Mouse (Mus musculus) 3134 (cell line): ENCODE measurements around the gene Lypd6b.

Source experiments
- DNase-seq: peaks from one replicate; pipeline ENCODE4 v3.0.0-alpha.2; 2011; ENCODE audit warnings: low spot score; ENCODE audit not compliant: insufficient read length; ENCODE audit errors: extremely low read depth

The Lypd6b gene

DNA sequence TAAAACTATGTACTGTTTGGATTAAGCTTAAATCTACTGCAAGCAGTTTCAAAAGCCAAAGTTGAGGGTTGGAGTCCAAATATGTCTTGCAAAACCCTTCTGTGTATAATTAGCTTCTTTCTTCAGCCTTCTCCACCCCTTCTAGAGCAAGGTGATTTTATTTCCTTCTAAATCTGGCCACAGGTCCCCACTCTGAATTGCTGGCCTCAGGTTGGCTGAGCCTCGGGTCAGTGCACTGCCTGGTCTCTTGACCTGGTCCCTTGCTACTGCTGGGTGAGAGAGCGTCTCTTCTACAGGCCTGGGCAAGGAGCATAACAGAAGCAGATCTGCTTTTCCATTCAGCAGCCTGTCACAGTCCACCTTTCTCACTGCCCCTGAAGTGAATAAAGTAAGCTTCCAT is 18.6 kb upstream of the Lypd6b start:
- no peak for DNase-seq

DNA sequence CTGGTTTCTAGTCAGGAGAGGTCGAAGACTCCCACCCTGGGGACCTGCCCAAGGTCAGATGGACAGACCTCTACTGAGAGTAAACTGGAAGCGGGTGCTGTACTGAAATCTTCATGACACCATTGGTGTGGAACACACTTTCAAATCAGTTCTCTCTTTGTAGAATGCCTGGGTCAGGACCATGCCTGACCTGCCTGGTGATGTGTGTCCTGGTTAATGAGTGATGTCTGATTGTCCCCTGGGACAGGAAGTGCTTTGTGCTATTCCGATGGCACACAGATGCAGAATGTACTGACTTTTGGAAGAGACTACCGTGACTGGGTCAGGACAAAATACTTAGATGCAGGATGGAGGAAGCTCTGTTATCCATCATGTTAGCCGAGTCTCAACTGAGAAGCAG is 17.0 kb upstream of the Lypd6b start:
- DNase-seq, result no peak

DNA sequence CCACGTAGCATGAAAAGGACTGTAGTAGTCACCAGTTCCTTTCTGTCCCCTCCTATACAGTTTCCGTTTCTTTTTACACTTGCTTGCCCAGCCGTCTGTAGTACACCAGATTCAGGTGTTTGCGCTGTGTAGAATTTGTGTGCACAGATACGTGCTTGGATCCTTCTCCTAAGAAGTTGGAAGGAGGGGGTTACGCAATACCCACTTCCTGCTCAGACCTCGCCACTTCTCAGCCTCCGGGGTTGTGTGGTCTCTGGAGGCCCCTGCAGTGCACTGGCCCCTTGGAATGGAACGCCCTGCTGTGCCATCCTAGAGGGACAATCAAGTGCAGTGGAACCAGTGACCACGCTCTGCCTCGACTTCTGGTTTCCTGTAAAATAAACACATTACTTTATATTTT is 16.3 kb upstream of the Lypd6b start:
- no peak for DNase-seq

DNA sequence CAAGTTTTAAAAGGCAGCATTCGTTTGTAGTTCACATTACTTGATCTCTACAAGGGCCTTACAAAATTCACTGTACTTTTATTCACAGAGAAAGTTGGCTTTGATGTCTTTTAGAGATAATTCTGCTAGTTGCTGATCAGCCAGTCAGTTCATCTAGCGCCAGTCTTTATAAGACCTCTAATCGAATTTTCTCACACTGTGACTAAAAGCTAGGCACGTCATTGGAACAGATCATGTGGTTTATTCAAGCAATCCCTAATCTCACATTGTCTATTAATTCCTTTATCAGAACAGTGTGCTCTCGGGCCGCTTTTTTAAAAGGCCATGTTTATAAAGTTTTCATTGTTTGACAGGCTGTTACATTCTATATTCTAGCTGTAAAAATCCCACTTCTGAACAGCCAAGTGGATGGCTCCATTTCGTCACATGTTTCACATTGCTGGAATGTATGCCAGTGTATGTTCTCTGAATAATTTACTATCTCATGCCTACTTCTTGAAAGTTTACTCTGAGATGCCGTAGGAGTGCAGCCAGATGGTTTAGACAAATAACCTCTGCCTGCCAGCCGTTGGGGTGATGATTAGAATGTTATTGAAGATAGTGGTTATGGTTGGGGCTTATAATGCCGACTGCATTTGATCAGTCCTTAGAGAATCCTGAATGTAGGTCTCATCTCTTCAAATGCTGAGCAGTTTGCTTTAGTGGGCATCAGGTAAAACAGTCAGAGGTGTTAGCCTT is 14.1 kb upstream of the Lypd6b start:
- DNase-seq, result no peak

DNA sequence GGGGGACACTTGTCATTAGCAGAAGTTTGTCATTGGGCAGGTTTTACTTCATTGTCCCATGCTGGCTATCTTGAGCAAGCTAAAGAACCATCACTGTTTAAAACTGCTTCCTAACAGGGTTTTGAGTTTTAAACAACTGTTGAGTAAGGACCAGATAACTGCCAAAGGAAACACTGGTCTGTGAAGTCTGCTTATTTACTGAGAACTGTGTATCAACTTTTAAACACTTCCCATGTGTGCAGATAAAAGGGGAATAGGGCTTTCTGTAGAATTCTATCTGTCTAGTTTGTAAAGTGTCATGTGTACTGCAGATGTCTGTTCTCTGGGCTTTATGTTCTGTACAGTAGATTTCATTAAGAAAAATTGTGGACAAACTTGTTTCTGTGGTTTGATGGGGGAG is 13.3 kb upstream of the Lypd6b start:
- no peak for DNase-seq

DNA sequence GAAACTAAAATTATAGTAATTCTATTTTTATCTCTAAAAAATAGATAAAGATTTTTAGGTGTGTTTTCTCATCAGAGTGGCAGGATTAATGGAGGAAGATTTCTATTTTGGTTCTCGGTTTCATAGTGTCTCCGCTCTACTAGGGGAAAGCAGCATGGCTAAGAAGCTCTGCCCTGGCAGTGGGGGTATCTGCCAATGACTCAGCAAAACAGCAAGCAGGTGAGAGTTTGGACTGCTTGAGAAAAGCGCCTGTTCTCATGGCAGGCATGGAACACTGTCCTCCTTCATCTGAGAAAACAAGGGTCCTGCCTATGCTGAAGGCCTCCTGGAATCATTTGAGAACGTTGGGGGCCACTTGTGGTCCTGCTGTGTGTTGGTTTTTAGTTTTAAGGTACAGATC is 12.3 kb upstream of the Lypd6b start:
- no peak for DNase-seq

DNA sequence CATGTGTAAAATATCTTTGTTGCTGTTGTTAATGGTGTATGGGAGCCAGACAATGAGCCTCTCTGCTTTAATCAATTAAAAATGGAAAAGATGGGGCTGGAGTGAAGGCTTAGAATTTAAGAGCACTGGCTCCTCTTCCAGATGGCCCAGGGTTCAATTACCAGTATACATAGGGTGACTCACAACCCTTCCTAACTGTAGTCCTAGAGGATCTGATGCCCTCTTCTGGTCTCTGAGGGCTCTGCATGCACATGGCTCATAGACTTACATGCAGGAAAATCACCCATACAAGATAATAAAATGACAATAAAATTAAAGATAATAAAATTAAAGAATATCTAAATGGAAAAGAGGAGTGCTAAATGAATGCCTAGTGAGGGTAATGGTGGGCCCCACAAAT is 11.8 kb upstream of the Lypd6b start:
- DNase-seq, result no peak

DNA sequence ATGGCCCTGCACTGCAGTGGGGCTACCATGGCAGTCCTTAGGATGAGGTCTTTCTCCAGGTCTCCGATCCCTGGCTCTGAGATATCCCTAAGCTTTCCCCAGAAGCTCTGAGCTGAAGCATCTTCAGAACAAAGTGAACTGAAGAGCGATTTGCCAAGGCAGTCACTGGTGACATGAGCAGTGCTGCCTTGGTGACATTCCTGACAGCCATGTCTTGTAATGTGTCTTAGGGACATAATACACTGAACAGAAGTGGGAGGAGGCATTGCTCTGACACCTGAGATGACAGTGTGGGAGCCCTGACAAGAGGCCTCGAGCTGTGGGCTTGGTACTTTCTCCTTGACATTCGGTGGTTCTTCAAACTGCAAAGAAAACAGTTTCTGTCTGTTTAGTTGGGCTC is 11.1 kb upstream of the Lypd6b start:
- DNase-seq, result no peak

DNA sequence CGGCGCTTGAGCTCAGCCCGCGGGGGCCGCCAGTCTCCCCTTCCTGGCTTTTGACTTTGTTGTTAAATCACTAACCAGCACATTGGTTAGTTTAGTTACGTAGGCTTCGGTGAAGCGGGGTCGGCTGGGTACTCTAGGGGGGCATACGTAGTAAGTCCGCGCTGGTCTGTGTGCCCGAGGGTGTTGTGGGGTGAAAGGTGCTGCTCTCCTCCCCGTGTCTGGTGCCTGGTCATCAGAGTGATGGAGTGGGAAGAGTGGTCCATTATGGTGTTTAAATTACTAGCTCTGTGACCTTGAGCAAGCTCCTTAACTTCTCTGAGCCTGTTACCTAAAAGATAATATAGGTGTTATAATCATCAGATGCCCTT is 547 bp downstream of the Lypd6b start:
- DNase-seq, result no peak

DNA sequence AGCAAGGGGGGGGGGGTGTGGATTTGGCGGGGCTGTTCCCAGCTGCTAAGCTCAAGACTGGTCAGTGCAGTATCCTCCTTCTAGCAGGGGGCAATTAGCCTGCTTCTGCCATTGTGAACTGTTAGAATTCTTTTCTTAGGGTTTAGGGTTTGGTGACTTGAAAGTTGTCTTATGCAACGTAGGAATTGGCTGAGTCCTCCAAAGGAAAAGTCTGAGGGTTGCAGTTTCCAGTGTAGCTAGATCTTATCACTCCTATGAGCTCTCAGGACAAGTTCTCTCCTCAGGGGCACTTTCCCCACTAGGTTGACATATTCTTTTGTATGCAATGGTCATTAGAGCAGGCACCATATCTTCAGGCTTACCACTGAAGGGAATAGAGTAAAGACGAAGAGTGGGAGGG is 1.2 kb downstream of the Lypd6b start:
- no peak for DNase-seq

DNA sequence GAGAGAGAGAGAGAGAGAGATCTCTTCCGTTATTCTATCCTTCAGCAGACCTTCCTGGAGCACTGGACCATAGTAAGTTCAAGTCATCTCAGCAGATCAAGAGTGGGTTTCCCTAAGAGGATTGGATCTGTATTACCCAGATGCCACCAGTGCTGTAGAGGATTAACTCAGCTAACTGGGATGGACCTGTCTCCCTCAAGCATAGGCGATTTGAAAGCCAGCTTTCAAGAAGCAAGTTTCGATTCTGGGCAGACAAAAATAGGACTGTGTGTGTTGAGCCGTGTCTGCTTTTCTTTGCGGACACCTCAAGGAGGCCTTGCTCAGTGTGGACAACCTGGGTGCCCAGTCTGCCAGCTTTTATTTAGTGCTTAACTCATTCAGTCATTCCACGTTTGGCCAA is 1.6 kb downstream of the Lypd6b start:
- no peak for DNase-seq

DNA sequence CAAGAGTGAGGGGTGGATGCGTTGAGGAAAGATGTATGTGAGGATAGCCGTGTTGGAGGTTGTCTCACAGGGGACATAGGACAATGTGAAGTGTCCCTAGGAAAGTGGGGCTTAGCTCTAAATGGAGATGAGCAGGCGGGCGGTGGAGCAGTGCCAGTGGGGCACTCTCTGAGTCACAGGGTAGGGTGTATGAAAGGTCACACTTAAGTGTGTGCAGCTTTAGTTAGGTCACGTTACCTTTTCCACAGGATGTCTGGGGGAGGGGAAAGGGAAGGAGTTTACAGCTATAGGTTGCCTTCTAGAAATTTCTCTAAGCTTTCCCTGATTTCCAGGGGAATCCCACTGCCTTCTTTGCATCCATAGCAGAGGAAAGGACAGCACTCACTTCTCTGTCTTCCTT is 2.0 kb downstream of the Lypd6b start:
- DNase-seq, result no peak

DNA sequence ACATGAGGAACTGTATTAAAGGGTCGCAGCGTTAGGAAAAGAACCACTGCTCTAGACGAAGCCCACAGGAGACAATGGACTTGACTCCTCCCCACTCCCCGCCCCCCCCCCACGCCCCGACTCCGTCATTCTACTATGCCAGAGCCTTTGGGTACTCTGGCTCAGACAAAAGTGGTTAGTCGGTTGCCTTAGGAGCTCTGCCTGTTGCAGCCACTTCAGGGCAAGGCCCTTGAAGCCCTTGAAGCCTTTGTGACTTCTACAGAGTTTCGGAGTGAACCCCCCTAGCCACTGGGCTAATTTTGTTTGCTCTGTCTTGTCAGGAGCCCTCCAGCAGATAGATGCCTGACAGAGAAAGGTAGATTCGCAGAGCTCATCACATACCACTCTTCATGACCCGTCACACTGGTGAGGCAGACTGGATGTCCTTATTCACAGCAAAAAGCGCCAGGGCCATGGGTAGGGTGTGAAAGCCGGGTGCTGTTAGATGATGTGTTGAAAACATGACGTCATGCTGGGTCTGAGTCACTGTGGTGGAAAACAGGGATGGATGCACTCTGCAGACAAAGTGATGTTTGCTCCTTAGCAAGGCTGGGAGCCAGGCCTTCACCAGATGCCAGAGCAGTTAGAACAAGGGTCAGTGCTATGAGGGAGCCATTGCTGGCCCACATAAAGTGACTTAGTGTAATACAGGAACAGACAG is 10.1 kb downstream of the Lypd6b start:
- peak; percentile 28 for DNase-seq

DNA sequence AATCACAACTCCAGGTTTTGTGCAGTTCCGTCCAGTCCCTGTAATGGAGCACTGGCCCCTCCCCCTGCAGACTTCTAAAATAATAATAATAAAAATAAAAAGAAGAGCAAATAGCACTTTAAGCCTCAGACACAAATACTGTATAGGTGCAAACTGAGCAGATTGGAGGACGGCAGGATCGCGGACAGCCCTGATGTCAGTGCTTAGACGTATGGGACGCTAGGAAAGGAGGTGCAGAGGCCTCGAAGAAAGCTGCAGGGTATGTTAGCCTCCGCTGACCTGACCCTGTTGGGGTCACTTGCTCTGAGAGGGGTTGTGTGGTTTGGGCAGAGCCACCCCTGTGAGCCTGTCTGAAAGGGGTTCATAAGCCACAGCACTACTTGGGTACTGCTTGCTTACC is 17.0 kb downstream of the Lypd6b start:
- DNase-seq, result no peak

DNA sequence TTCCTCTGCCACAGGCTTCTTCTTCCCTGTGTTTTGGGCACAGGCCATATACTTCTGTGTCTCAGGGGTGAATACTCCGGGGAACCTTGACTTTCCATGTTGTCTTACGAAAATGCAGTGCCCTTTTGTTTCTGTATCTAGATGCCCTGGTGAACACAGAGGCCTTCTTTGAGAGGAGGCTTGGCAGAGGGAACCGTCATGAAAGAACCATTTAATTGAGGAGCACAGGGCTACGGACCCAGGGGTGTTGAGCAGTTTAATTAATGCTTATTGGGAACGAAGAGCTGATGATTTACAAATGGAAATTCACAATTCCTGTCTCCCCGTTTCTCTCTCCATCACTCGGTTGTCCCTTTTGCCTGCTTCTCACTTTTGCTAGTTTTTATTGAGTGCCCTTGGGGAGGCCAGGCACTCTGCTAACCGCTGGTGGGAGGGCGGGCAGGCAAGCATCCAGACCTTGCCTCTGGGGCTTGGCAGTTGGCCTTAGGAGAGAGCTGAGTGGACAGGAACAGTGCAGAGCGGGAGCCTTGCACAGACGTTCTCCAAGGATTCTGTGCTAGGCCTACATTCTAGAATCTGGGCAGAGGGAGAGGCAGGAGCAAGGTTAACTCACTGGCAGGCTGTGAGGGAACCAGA is 18.4 kb downstream of the Lypd6b start:
- peak; percentile 63 for DNase-seq

DNA sequence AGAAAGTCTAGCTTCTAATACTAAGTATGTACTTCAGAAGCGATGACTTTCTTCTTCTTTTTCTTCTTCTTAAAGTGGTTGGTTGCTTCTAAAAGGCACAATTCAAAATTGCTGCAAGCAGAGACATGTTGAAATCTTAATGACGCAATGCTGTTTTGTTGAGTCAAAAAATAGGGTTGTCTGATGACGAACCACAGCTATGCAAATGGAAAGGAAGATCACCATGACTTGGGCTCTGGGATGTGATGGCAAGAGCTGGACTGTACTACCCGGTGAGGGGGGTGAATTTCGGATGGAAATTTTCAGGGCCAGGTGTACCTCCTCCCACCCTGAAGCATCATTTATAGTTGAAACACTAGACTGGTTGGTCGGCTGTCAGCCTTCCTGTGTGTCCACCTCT is 22.0 kb downstream of the Lypd6b start:
- DNase-seq, result no peak

DNA sequence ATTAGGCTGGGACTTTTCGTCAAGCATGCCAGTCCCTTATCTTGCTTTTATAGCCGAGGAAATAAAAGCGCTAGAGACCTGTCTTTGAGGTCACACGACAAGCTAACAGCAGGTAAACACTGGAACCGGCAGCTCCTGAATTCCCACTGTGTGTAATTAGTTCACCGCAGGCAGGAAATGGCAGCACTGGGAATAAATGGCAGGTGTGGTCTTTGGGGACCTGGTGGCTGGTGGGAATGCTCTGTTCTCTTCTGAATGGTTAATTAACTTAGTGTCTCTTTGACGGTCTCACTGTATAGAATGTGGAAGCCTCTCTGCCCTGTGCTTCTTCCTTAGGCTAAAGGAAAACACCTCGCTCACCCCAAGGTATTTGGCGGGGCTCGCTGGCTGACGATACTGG is 23.9 kb downstream of the Lypd6b start:
- no peak for DNase-seq

DNA sequence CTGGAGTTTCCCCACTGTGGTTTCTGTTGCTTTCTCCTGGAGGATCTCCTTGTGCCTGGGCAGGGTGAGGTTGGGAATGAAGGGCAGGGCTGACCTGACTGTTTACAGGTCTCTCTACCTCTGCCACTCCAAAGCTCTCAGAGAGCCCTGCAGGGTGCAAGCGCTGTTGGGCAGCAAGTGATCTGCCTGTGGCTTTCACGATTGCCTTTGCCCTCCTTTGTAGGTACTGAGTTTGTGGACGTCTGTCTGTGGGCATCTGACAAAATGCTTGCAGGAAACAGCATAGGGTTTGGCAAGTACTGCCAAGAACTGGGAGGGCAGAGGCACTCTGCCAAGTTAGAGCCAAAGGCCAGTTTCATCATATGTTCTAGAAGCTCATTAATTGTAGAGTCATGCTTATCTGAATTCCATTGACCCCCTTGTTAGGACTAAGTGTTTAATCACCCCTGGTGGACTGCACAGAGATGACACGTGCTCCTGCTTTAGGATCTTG is 24.4 kb downstream of the Lypd6b start:
- DNase-seq, result peak; percentile 76

DNA sequence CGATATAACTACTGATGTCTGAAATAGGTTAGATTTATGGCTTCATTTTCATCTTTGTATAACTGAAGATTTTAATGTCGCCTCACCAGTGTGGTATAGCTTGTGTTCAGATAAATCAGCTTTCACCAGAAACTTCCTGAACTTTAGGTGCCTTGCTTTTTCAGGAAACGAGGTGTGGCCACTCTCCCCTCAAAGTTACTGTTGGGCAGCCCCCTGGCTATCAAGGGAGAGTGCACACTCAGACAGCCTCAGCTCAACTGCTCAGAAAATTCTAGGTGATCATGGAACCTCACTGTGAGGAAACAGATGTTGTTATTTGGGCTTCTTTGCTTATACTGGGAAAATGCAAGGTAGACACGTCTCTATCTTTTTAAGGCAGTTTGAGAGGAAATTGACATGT is 25.7 kb downstream of the Lypd6b start:
- DNase-seq, result no peak

DNA sequence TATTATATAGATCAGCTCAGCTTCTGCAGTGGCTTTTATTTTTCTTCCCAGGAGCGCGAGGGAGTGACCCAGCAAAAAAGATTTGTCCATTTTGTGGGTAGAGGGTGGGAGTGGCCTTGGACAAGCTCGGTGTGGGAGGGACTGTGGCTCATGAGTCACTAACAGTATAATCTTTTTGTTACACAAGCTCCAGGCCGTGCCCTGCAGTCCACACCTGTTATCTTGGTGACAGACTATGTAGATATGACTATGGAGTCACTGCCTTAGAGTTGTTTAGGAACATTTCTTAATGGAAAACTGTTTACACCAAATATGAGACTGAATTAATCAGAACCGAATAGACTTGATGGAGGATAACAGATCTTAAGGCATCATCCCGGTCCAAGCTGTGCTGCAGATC is 26.5 kb downstream of the Lypd6b start:
- DNase-seq, result peak; percentile 44

DNA sequence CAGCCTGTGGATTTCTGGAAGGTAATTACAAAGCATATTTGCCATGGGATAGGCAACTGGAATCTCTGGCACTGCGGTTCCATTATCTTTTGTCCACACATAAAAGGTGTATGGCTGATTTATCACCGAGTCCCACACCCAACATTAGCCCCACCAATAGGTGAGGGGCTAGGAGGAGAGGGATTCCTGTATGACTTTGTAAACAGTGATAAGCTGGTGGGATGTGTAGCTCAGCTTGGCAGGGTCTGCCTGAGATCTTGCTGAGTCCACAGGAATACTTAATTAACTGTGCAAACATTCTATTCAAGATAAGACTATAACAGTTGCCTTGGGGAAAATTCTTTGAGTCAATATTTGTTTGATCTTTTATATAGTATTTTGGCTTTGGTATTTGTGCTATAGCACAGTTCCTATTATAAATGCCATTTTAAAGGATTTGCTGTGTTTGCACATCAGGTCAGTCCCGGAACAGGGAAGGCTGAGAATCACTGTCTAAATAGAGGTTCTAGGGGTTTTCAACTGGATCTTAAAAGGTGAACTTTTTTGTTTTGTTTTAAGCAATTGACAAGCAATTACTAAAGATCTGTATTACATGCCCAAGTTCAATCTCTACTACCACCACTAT is 28.3 kb downstream of the Lypd6b start:
- DNase-seq, result no peak

DNA sequence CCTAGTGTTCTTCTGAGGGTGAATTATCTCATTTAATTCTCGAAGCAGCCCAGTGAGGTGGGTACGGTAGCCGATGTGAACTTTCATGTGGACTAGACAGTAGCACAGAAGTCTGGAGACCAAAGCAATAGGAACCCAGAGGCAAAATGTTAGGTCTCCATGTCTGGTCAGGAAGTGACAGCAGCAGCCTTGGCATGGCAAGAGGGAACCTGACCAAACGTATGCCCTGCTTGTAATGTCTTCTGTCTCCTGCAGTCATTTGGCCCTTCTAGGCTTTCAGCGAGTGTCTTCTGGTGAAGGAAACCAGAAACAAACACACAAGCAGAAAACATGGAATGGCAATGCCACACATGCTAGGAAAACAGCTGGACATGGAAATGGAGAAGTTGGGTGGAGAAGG is 29.1 kb downstream of the Lypd6b start:
- no peak for DNase-seq
